Mouse (Mus musculus) embryonic facial prominence, embryonic 14.5 days (tissue): ENCODE data around the gene Ngb. TPM values are rescaled to one million over a fixed set of nuclear protein-coding genes. Genes with fewer than 3 reads are reported as not detected.

Experiments used
- ATAC-seq: fragments of 200-750 bp; cut with Nextera tagmentation; 2 replicates; pipeline ENCODE4 v1.8.0; 2017; ENCODE audit warnings: low read depth, moderate number of reproducible peaks, moderate TSS enrichment
- DNase-seq: peaks from one replicate; pipeline ENCODE4 v3.0.0-alpha.2; 2015; ENCODE audit warnings: low spot score
- H3K27ac ChIP-seq: fragments of 300-500 bp; sonication (generic); replicated peaks from 2 replicates; pipeline ENCODE4 v1.5.1; 2014; ENCODE audit warnings: low read depth, mild to moderate bottlenecking, low read length, moderate library complexity
- H3K27me3 ChIP-seq: fragments of 300-500 bp; sonication (generic); replicated peaks from 2 replicates; pipeline ENCODE4 v1.6.1; 2014; ENCODE audit warnings: low read length; ENCODE audit not compliant: control insufficient read depth, insufficient read depth
- H3K36me3 ChIP-seq: fragments of 300-500 bp; sonication (generic); 2 replicates; pipeline ENCODE4 v1.6.1; 2014; ENCODE audit warnings: low read length, mixed read lengths; ENCODE audit not compliant: control insufficient read depth, insufficient read depth
- H3K4me1 ChIP-seq: fragments of 300-500 bp; sonication (generic); 2 replicates; pipeline ENCODE4 v1.6.1; 2014; ENCODE audit warnings: antibody characterized with exemption, low read length; ENCODE audit not compliant: control insufficient read depth, insufficient read depth
- H3K4me2 ChIP-seq: fragments of 300-500 bp; sonication (generic); 2 replicates; pipeline ENCODE4 v1.6.1; 2014; ENCODE audit warnings: low read depth, mild to moderate bottlenecking, low read length, moderate library complexity, mixed read lengths
- H3K4me3 ChIP-seq: fragments of 300-500 bp; sonication (generic); 2 replicates; pipeline ENCODE4 v1.5.1; 2014; ENCODE audit warnings: low read depth, mild to moderate bottlenecking, low read length
- H3K9ac ChIP-seq: fragments of 300-500 bp; sonication (generic); 2 replicates; pipeline ENCODE4 v1.6.1; 2014; ENCODE audit warnings: low read depth, mild to moderate bottlenecking, low read length, moderate library complexity, mixed read lengths
- H3K9me3 ChIP-seq: fragments of 300-500 bp; sonication (generic); 2 replicates; pipeline ENCODE4 v1.6.1; 2016; ENCODE audit warnings: low read length; ENCODE audit not compliant: control insufficient read depth
- WGBS: fragments of 180-500 bp; shearing (Covaris S2); extraction: QIAGEN DNeasy Blood & Tissue Kit; methylation state at CpG from one replicate; pipeline ENCODE4 v1.1.7; 2014; 5-methylcytosine and 5-hydroxymethylcytosine counted together
- polyA plus RNA-seq: library from polyadenylated mRNA; unstranded; fragments of >200 nt; fragmentation: Nextera tagmentation; extraction: Ambion mirVana; gene quantifications from 2 replicates; pipeline ENCODE4 v1.2.1, GENCODE M21; 2014

Gene Ngb
- polyA plus RNA-seq, 1 experiment from 2014 or later, result 0.24 TPM

DNA sequence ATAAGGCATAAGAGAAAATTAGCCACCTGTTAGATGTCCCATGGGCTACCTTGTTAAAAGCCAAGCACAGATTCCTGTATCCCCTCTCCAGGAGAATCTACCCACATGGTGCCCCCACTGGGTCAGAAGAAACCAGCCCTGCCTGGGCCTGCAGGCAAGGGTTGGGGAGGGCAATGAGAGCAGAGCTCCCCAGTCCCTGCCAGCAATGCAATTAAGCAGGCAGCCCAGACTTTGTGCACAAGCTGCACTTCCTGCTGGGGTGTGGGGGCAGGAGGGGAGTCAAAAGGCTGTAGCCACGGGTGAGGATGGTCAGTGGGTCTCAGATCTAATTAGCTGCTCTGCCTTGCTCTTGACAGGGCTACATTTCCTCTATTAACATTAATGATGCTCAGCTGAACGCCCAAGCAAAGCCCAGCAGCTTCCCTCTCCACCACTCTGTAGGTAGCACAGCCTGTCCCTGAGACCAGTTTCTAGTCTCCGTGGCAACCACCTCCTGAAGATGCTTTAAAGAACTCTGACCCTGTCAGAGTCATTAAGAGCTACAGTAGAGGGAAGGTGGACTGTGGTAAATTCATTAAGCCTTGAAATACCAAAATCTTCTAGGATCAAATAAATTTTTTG, 5.1 kb upstream of the Ngb start:
- 29% methylated on average over 3 of the region's 3 CpGs for WGBS
- peaks cover 22% of the 10 kb centered on the region; the same call in 1 of the 2 replicates for H3K36me3 ChIP-seq
- no peaks in the 10 kb centered on the region for H3K9me3 ChIP-seq
- ATAC-seq (no peak), DNase-seq (no peak)
- no peak overlapping the region for H3K9ac ChIP-seq
- H3K4me1 ChIP-seq, result no peaks in the 10 kb centered on the region
- H3K4me2 ChIP-seq, result no peak overlapping the region
- no peak overlapping the region for H3K27ac ChIP-seq
- no peak overlapping the region for H3K4me3 ChIP-seq
- H3K27me3 ChIP-seq, result peaks cover 14% of the 10 kb centered on the region

DNA sequence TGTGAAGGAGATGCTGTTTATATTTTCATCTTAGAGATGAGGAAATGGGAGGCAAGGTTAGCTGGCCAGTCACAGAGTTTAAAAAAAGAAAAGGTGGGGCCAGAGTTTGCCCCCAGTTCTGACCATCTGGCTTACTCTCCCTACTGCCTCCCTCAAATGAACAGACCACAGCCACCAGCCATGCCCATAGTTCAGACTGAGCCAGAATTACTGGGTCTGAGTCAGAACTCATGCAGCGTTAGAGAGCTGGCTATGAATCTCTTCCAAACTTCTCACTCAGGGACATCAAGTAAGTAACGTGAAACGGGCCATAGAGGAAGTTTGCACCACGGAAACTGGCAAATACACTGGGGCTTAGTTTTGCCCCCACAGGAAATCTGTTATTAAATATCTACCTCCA, 2.5 kb upstream of the Ngb start:
- Histone ChIP-seq H3K4me2 (no peak overlapping the region), H3K4me3 (no peak overlapping the region), H3K9ac (no peak overlapping the region), H3K27ac (no peak overlapping the region), H3K27me3 (peaks cover 31% of the 10 kb centered on the region), H3K9me3 (no peaks in the 10 kb centered on the region), H3K36me3 (peaks cover 4% of the 10 kb centered on the region; the same call in 1 of the 2 replicates), H3K4me1 (no peaks in the 10 kb centered on the region)
- DNase-seq (no peak), ATAC-seq (no peak)
- 84% methylated on average over 4 of the region's 4 CpGs for WGBS

DNA sequence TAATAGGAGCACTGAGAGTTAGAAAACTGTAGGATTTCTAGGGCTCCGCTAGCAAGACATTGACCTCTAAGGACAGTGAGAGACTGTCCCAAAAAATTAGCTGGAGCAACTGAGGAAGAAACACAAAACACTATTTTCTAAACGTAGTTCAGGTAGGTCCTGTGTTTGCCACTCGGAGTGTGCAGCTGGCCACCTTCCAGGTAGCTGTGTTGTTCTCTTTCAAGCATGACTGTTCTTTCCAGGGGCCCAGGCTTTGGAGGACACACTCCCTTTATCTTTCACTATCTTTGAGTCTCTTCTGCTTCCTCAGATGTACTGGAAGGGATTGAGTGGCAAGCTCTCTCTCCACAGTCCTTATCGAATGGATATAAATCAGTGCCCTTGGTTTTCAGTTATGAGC, 1.1 kb upstream of the Ngb start:
- no peak for ATAC-seq

DNA sequence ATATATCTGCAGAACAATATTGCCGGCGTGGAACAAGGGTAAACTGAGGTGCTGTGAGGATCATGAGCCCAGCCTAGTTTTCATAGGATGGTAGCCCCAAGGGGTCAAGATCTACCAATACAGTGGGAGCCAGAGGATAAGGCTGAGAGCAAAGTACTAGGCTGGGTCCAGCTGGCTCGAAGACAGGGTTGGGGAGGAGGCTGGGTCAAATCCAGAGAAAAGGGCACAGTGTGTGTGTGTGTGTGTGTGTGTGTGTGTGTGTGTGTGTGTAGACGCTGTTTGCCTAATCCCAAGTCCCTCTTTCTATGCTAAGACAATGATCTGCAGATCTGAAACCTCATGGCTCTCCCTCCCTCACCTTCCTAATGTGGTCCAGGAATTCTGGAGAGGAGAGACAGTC, 2.0 kb downstream of the Ngb start:
- Histone ChIP-seq H3K27me3 (peaks cover 31% of the 10 kb centered on the region), H3K9me3 (no peaks in the 10 kb centered on the region), H3K4me2 (no peak overlapping the region), H3K36me3 (no peaks in the 10 kb centered on the region), H3K27ac (no peak overlapping the region), H3K4me1 (no peaks in the 10 kb centered on the region), H3K4me3 (no peak overlapping the region), H3K9ac (no peak overlapping the region)
- DNase-seq (no peak), ATAC-seq (no peak)
- 81% methylated on average over 4 of the region's 4 CpGs for WGBS

More for the DNA sequence above, 1.1 kb upstream of the Ngb start:
- Histone ChIP-seq H3K9ac (no peak overlapping the region), H3K4me3 (no peak overlapping the region), H3K4me1 (no peaks in the 10 kb centered on the region), H3K27me3 (peaks cover 31% of the 10 kb centered on the region), H3K4me2 (no peak overlapping the region), H3K9me3 (no peaks in the 10 kb centered on the region), H3K27ac (no peak overlapping the region), H3K36me3 (no peaks in the 10 kb centered on the region)
- whole genome bisulfite sequencing, result 83% methylated on average over 4 of the region's 4 CpGs
- no peak for DNase-seq

DNA sequence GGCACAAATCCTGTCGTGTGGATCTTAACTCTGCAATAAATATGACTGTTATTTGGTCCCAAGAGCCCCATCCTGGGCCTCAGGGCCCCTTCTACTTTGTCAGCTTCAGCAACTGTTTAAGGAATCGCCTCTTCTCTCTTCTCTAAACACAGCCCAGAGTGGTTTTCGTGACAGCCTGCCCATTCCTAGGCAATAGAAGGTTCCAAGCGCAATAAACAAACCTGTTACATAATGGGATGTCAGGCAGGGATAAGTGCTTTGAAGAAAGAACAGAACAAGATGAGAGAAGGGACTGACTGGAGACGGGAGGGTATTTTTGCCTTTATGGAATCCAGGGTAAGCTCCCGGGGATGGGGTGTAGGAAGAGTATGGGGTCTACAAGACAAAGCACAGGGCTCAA, 8.7 kb downstream of the Ngb start:
- 65% methylated on average over 6 of the region's 6 CpGs for WGBS
- no peaks in the 10 kb centered on the region for H3K9me3 ChIP-seq
- no peak for DNase-seq

DNA sequence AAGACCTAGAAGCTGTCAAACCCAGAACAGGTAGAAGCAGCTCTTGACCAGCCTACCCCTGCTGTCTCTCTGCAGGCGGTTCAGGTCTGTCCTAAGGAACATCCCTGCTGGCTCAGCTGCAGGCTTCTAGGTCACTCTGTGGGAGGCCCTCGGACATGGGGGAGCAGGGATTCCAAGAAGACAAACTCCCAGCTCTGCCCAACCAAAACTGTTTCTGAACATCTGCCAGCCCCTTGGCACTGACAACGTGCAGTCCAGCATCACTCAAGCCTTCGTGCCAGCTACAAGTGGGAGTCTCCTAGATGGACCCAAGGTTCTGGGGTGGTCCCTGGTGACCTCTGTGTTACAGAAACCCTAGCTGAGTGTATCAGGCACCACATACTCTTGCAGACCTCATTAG, 9.1 kb downstream of the Ngb start:
- H3K4me1 ChIP-seq, result no peaks in the 10 kb centered on the region
- H3K4me3 ChIP-seq, result no peak overlapping the region
- DNase-seq, result no peak
- no peak overlapping the region for H3K27ac ChIP-seq
- H3K4me2 ChIP-seq, result no peak overlapping the region
- H3K36me3 ChIP-seq, result no peaks in the 10 kb centered on the region
- 69% methylated on average over 4 of the region's 4 CpGs for WGBS
- no peaks in the 10 kb centered on the region for H3K27me3 ChIP-seq
- no peak overlapping the region for H3K9ac ChIP-seq
- ATAC-seq, result no peak
- no peaks in the 10 kb centered on the region for H3K9me3 ChIP-seq

More for the DNA sequence above, 8.7 kb downstream of the Ngb start:
- Histone ChIP-seq H3K27ac (no peak overlapping the region), H3K4me1 (no peaks in the 10 kb centered on the region), H3K4me2 (no peak overlapping the region), H3K9ac (no peak overlapping the region), H3K4me3 (no peak overlapping the region), H3K27me3 (no peaks in the 10 kb centered on the region), H3K36me3 (no peaks in the 10 kb centered on the region)
- ATAC-seq, result no peak

DNA sequence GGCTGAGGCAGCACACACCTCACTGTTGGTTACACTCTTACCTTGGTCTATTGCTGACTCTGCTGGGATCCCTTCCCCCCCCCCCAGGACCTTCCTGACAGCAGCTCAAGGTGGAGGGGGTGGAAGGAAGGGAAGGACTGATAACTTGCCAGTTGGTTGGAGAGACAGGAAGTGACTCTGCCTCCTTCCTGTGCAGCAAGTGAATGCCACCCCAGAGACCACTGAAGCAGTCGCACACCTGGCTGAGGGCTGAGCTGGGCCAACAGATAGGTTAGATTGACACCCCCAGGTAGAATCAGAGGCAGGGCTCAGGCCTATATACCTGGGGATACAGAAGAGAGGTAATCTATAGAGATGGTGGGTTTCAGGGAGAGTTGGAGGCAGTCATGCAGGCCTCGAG, 10.4 kb downstream of the Ngb start:
- no peak for ATAC-seq
- WGBS, result 78% methylated on average over 2 of the region's 2 CpGs

DNA sequence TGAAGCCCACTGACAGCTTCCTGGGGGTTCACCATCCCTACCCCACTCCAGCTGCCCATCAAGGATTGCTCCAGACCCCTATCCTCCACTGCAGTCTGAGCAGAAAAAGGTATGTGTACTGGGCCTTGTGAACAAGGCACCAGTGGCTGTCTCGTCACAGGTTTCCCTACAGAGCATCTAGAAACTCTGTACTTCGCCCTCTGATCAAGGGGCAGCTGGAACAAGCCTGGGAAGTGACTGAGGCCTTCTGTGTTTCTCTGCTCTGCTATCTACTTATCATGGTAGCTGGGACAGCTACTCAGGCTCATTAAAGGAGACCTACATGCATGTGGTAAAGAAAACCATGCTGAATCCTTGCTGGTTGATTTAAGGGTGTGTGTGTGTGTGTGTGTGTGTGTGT, 12.6 kb downstream of the Ngb start:
- Histone ChIP-seq H3K27ac (no peak overlapping the region), H3K27me3 (no peaks in the 10 kb centered on the region), H3K4me1 (no peaks in the 10 kb centered on the region), H3K4me3 (no peak overlapping the region), H3K9ac (no peak overlapping the region), H3K4me2 (no peak overlapping the region), H3K9me3 (no peaks in the 10 kb centered on the region), H3K36me3 (no peaks in the 10 kb centered on the region)
- DNase-seq (no peak), ATAC-seq (no peak)
- 88% methylated on average over 2 of the region's 2 CpGs for WGBS

More for the DNA sequence above, 10.4 kb downstream of the Ngb start:
- Histone ChIP-seq H3K36me3 (no peaks in the 10 kb centered on the region), H3K9ac (no peak overlapping the region), H3K4me3 (no peak overlapping the region), H3K9me3 (no peaks in the 10 kb centered on the region), H3K4me2 (no peak overlapping the region), H3K27ac (no peak overlapping the region), H3K4me1 (no peaks in the 10 kb centered on the region), H3K27me3 (no peaks in the 10 kb centered on the region)
- DNase-seq, result no peak

DNA sequence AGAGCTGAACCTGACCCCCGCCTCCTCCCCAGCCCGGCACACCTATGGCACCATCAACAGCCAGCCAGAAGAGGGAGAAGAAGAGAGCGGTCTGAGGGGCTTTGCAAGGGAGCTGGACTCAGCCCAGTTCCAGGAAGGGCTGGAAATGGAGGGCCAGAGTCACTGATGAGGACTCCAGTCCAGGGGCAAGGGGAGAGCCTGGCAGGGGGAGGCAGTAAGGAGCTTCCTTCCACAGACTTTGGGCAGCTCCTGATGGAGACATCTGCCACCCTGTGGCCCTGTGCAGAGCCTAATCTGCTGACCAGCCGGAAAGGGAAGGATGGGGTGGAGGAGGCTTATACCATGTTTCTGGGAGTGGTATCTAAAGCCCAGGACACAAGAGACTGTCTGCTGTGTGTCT, 13.1 kb downstream of the Ngb start:
- ATAC-seq, result no peak
- 64% methylated on average over 4 of the region's 4 CpGs for WGBS
- no peak for DNase-seq
- no peaks in the 10 kb centered on the region for H3K4me1 ChIP-seq
- H3K36me3 ChIP-seq, result no peaks in the 10 kb centered on the region
- no peaks in the 10 kb centered on the region for H3K27me3 ChIP-seq
- H3K9me3 ChIP-seq, result no peaks in the 10 kb centered on the region
- H3K27ac ChIP-seq, result no peak overlapping the region
- H3K9ac ChIP-seq, result no peak overlapping the region
- H3K4me2 ChIP-seq, result no peak overlapping the region
- H3K4me3 ChIP-seq, result no peak overlapping the region
